Mouse (Mus musculus) thymus, postnatal 0 days (tissue): ENCODE results near the gene Rpl35a. TPM values are rescaled to one million over a fixed set of nuclear protein-coding genes. Genes with fewer than 3 reads are reported as not detected.
A peak's percentile ranks its signal among the peaks of the same experiment; 100 is the strongest.

ENCODE experiments used
- microRNA counts: library from miRNA; unstranded; fragments of <30 nt; microRNA quantifications from one replicate; lab custom pipeline; 2015
- microRNA-seq: library from miRNA; unstranded; fragments of <30 nt; microRNA quantifications from one replicate; pipeline ENCODE4, GENCODE M21; 2016; ENCODE audit warnings: borderline number of aligned reads
- polyA plus RNA-seq: library from polyadenylated mRNA; unstranded; fragments of >200 nt; fragmentation: Nextera tagmentation; extraction: Ambion mirVana; gene quantifications from 2 replicates; pipeline ENCODE4 v1.2.1, GENCODE M21; 2015

The Rpl35a gene
- polyA plus RNA-seq, 1 experiment from 2014 or later: 1,296 TPM

MicroRNA genes within 50 kb of the gene (microRNA counts, 519-probe panel; counts per million panel counts)
- microRNA mmu-miR-1947 (lab: Ali Mortazavi, UCI): 473 counts per million, percentile 71 among the panel's probes with 10 or more counts

Small RNA genes lying within 50 kb of the gene (microRNA-seq; reads per million reads assigned to microRNA genes)
- gene Gm22231: not detected
- 2.5 reads per million for gene Mir1947

Other genes with a start within 250 kb of the Rpl35a start
- 0.29 TPM in 1 of 2 replicates, not detected in the other for gene Smbd1, start 246.0 kb upstream of the Rpl35a start, polyA plus RNA-seq
- 82.7 and 84.2 TPM in 2 replicates for gene Fyttd1, start 179.0 kb upstream of the Rpl35a start, polyA plus RNA-seq
- 9.9 and 10.0 TPM in 2 replicates for gene Rubcn, start 178.7 kb upstream of the Rpl35a start, polyA plus RNA-seq
- gene Lrch3, start 142.4 kb upstream of the Rpl35a start, polyA plus RNA-seq: 18.3 and 21.5 TPM in 2 replicates
- 1.4 and 1.6 TPM in 2 replicates for gene Iqcg, start 235 bp upstream of the Rpl35a start, polyA plus RNA-seq
- gene Lmln, start 6.1 kb downstream of the Rpl35a start, polyA plus RNA-seq: 0.76 and 0.88 TPM in 2 replicates
- 23.1 and 26.3 TPM in 2 replicates for gene Osbpl11, start 128.6 kb downstream of the Rpl35a start, polyA plus RNA-seq
- gene Snx4, start 195.0 kb downstream of the Rpl35a start, polyA plus RNA-seq: 75.7 and 75.9 TPM in 2 replicates